Mouse (Mus musculus): ENCODE data around the gene Nampt.

DNA sequence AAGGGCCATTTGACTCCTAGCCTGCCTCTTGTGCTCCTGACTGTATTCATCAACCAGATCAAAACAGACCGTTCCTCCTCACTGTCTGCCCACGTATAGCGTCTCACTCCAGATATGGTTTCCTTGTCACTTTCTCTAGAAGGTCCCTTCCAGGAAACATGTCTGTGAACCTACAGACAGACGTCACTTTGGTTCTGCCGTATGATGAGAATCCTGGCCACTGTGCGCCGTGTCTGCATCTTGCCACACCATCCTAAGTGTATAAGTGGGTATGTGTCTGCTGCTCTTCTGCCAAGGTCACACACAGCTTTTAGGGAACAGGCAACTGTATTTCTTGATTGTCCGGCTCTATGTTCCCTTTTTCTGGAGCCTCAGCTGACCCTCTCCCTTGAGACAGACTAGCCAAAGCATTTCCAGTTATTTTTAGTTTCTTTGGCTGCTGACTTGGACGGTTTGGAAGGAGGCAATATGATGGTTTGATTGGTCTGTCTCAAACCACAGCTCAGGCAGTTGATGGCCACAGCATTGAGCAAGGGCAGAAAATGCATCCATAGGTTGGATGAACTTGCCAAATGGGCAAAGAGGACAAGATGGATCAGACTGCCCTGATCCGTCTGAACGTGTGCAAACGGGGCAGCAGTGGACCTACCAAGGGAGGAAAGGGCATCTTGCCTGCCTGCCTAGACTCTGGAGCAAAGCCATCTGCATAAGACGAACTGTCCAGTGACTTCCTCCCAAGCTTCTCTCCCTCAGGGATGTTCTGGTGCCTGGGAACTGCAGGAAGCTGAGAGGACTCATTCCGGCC, 37.6 kb downstream of the Nampt start:
- no peak for TF ChIP-seq CTCF (IDR thresholded peaks at IDR 0.05; ENCODE audit: low read depth)
- no peak for TF ChIP-seq EP300 (IDR thresholded peaks at IDR 0.05; ENCODE audit: low read depth)

Measured in liver, postnatal 0 days (tissue).